Mouse (Mus musculus) hindbrain, embryonic 14.5 days (tissue): Measurements from ENCODE around the gene Ttc29. TPM values are rescaled to one million over a fixed set of nuclear protein-coding genes. Genes with fewer than 3 reads are reported as not detected.

ENCODE experiments used
- ATAC-seq: fragments of 200-750 bp; cut with Nextera tagmentation; 2 replicates; pipeline ENCODE4 v1.8.0; 2017; ENCODE audit warnings: moderate number of reproducible peaks, mild to moderate bottlenecking, moderate TSS enrichment, moderate library complexity; ENCODE audit not compliant: low FRiP score
- DNase-seq: peaks from one replicate; pipeline ENCODE4 v3.0.0-alpha.2; 2015; ENCODE audit warnings: low spot score
- H3K27ac ChIP-seq: fragments of 300-500 bp; sonication (generic); 2 replicates; pipeline ENCODE4 v1.5.1; 2014; ENCODE audit warnings: mild to moderate bottlenecking, moderate library complexity
- H3K27me3 ChIP-seq: fragments of 300-500 bp; sonication (generic); 2 replicates; pipeline ENCODE4 v1.6.1; 2014; ENCODE audit warnings: mild to moderate bottlenecking, low read length, mixed read lengths; ENCODE audit not compliant: control insufficient read depth, insufficient read depth
- H3K36me3 ChIP-seq: fragments of 300-500 bp; sonication (generic); replicated peaks from 2 replicates; pipeline ENCODE4 v1.6.1; 2014; ENCODE audit not compliant: control insufficient read depth, insufficient read depth
- H3K4me1 ChIP-seq: fragments of 300-500 bp; sonication (generic); replicated peaks from 2 replicates; pipeline ENCODE4 v1.6.1; 2014; ENCODE audit warnings: antibody characterized with exemption, low read length, mixed read lengths; ENCODE audit not compliant: control insufficient read depth, insufficient read depth
- H3K4me2 ChIP-seq: fragments of 300-500 bp; sonication (generic); replicated peaks from 2 replicates; pipeline ENCODE4 v1.6.1; 2014; ENCODE audit warnings: mild to moderate bottlenecking, moderate library complexity
- H3K4me3 ChIP-seq: fragments of 300-500 bp; sonication (generic); replicated peaks from 2 replicates; pipeline ENCODE4 v1.5.1; 2014; ENCODE audit warnings: mild to moderate bottlenecking, low read length
- H3K9ac ChIP-seq: fragments of 300-500 bp; sonication (generic); 2 replicates; pipeline ENCODE4 v1.6.1; 2014
- H3K9me3 ChIP-seq: fragments of 300-500 bp; sonication (generic); 2 replicates; pipeline ENCODE4 v1.6.1; 2016; ENCODE audit warnings: low read length; ENCODE audit not compliant: control insufficient read depth
- WGBS: fragments of 180-500 bp; shearing (Covaris S2); extraction: QIAGEN DNeasy Blood & Tissue Kit; methylation state at CpG from one replicate; pipeline ENCODE4 v1.1.7; 2014; 5-methylcytosine and 5-hydroxymethylcytosine counted together
- polyA plus RNA-seq: library from polyadenylated mRNA; unstranded; fragments of >200 nt; fragmentation: Nextera tagmentation; extraction: Ambion mirVana; gene quantifications from 2 replicates; pipeline ENCODE4 v1.2.1, GENCODE M21; 2014

Ttc29 gene
- polyA plus RNA-seq, 1 experiment from 2014 or later: 1.1 TPM

DNA sequence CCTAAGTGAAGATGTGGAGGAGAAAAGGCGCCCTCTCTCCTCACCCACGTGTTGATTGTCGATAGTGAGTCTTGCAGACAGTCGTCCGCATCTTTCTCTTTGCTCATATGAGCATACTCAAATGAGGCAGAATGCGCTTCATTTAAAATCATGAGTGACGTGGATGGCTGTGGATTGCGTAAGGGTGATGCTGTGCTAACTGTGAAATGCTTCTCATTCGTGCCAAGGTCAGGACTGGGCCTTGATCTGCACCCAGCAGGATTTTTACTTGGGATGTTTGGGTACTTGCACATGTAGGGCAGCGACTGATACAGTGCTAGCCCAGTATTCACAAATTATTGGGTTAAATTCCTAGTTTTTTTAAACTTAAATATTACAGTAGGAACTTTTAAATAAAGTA lies 56.2 kb downstream of the Ttc29 start:
- no peak overlapping the region for H3K4me3 ChIP-seq
- no peak for DNase-seq
- no peak for ATAC-seq
- no peaks in the 10 kb centered on the region for H3K9me3 ChIP-seq
- H3K9ac ChIP-seq: no peak overlapping the region
- H3K27me3 ChIP-seq: no peaks in the 10 kb centered on the region
- 77% methylated on average over 10 of the region's 10 CpGs for WGBS
- peaks cover 8% of the 10 kb centered on the region; the same call in 1 of the 2 replicates for H3K4me1 ChIP-seq
- no peak overlapping the region for H3K27ac ChIP-seq
- H3K36me3 ChIP-seq: no peaks in the 10 kb centered on the region
- no peak overlapping the region for H3K4me2 ChIP-seq

DNA sequence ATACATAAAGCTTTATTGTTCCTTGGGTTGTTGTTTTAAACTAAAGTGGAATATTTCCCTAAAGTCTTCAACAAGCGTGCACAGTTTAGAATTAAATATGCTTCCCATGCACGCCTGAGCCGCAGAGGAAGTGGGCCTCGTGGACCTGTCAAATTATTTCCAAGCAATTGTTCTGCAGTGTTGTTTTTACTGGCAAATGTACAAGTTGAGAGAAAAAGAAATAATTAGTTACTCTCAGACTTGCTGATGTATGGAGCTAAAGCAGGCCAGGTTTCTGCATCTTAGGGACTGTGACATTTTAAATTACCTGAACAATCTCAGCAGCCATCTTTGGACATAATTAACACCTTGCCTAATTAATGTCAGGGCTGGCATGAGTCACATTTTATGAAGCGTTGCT lies 58.3 kb downstream of the Ttc29 start:
- no peak overlapping the region for H3K4me3 ChIP-seq
- 41% methylated on average over 5 of the region's 5 CpGs for WGBS
- DNase-seq (peak; percentile 27), ATAC-seq (no peak)
- peaks cover 8% of the 10 kb centered on the region; the same call in 1 of the 2 replicates for H3K4me1 ChIP-seq
- H3K36me3 ChIP-seq: no peaks in the 10 kb centered on the region
- H3K27me3 ChIP-seq: no peaks in the 10 kb centered on the region
- no peak overlapping the region for H3K27ac ChIP-seq
- H3K9ac ChIP-seq: no peak overlapping the region
- H3K9me3 ChIP-seq: no peaks in the 10 kb centered on the region
- no peak overlapping the region for H3K4me2 ChIP-seq

DNA sequence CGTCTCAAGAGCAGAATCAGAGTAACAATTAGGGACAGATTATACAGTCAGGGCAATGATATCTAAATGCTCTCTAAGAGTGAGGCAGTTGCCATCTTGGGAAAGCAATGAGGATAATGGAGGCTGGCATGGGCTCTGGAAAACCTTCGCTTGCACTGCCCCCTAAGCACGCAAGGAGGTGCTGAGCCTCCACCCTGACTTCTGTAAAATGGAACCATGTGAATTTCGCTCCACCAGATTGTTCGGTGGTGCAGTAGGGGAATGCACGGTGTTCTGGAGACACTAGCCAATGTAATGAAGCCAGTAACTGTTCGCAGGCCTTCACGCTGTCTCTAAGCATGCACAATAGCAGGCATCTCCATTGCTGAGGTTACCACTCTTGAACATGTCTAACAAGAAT lies 63.0 kb downstream of the Ttc29 start:
- Histone ChIP-seq H3K27me3 (no peaks in the 10 kb centered on the region), H3K4me1 (peaks cover 8% of the 10 kb centered on the region; the same call in 1 of the 2 replicates), H3K4me3 (no peak overlapping the region), H3K27ac (no peak overlapping the region), H3K9me3 (no peaks in the 10 kb centered on the region), H3K4me2 (no peak overlapping the region), H3K9ac (no peak overlapping the region), H3K36me3 (no peaks in the 10 kb centered on the region)
- DNase-seq: no peak
- WGBS: 92% methylated on average over 8 of the region's 8 CpGs
- ATAC-seq: no peak

DNA sequence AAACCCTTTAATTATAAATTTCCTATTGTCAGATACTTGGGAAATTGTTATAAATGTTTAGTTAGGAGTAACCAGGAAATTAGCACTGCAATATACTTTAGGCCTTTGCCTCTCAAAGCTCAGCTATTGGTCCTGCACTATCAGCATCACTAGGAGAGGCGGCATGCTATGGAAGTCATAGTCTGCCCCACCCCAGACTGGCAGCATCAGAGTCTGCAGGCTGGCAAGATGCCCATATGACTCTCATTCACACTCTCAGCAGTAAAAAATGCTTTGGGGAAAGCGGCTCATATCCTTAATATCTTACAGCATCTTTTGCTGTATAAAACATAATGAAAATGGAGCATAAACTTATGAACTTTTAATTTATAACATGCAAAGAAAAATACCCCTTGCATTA lies 64.3 kb downstream of the Ttc29 start:
- ATAC-seq (no peak), DNase-seq (no peak)
- 68% methylated on average over 2 of the region's 2 CpGs for WGBS

DNA sequence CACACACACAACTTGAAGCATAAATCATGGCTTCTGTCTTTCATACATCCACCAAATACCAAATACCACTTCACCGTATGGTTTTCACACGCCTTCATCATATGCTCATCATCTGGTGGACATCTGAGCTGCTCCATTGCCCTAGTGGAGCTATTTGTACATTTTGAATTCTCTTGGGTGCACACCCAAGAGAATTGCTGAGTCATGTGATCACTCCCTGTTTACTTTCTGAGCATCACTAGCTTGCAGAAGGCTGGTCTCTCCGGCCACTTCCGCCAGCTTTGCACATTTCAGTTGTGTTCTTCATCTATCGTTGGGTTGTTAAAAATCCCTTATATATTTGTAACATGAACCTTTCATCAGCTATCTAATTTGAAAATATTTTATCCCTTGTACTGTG lies 65.5 kb downstream of the Ttc29 start:
- Histone ChIP-seq H3K4me3 (no peak overlapping the region), H3K9me3 (no peaks in the 10 kb centered on the region), H3K9ac (no peak overlapping the region), H3K36me3 (no peaks in the 10 kb centered on the region), H3K4me2 (no peak overlapping the region), H3K27ac (no peak overlapping the region), H3K27me3 (no peaks in the 10 kb centered on the region), H3K4me1 (no peaks in the 10 kb centered on the region)
- no peak for DNase-seq
- ATAC-seq: no peak
- 94% methylated on average over 5 of the region's 5 CpGs for WGBS

More for the DNA sequence above, 64.3 kb downstream of the Ttc29 start:
- no peak overlapping the region for H3K9ac ChIP-seq
- no peak overlapping the region for H3K4me3 ChIP-seq
- H3K4me1 ChIP-seq: no peaks in the 10 kb centered on the region
- no peak overlapping the region for H3K4me2 ChIP-seq
- no peaks in the 10 kb centered on the region for H3K27me3 ChIP-seq
- H3K9me3 ChIP-seq: no peaks in the 10 kb centered on the region
- no peaks in the 10 kb centered on the region for H3K36me3 ChIP-seq
- no peak overlapping the region for H3K27ac ChIP-seq

DNA sequence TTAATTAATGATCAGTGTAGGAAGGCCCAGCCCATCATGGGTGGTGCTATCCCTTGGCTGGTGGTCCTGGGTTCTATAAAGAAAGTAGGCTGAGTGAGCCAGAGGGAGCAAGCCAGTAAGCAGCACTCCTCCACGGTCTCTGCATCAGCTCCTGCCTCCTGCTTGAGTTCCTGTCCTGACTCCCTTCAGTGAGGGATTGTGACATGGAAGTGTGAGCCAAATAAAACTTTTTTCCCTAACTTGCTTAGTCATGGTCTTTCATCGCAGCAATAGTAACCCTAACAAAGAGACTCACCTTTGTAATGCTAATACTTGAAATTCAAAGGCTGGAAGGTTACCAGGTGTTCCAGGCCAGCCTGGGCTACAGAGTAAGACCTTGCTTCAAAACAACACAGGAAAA lies 71.7 kb downstream of the Ttc29 start:
- Histone ChIP-seq H3K4me1 (no peaks in the 10 kb centered on the region), H3K27ac (no peak overlapping the region), H3K4me3 (no peak overlapping the region), H3K9ac (no peak overlapping the region), H3K36me3 (no peaks in the 10 kb centered on the region), H3K9me3 (no peaks in the 10 kb centered on the region), H3K4me2 (no peak overlapping the region), H3K27me3 (no peaks in the 10 kb centered on the region)
- 71% methylated on average over 2 of the region's 2 CpGs for WGBS
- DNase-seq (no peak), ATAC-seq (no peak)

DNA sequence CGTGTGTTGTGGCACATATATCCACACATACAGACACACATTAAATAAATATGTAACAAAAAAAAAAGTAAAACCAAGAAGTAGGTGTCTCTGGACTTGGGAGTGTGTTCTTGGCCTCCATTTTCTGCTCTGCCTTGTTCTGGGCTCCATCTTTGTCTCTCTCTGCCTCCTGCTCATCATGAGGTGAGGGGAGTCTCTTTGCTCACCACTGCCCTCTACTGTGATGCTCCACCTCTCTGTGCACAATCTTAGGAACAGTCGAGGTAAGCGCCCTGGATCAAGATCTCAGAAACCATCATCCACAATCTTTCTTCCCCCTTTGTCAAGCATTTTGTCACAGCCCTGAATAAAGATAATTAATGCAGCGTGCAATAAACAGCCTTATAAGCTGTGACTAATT lies 72.3 kb downstream of the Ttc29 start:
- no peak for ATAC-seq

DNA sequence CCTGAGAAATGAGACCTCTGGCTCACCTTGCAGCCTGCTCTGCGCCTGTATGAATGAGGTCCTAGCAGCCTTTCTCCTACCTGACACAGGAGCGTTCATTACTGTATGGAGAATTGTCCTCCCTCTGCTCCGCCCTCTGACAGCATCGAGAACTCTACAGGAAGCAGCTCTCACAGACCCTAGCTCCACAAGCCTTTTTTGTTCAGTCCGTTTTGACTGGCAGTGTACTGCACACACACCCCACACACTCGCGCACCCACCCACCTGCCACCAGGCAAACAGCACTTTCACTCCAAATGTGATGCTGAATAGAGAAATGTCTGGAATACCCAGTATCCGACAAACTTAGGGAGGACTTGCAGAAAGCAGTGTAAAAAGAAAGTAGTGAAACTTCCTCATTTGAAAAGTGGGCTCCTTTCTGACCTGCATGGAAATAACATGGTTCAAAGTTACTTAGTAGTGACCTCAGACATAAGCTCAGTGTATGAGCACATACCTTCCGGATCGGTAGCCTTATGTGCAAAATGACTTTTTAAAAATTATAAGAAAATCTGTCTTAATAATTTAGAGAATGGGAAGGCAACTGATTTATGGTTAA lies 76.4 kb downstream of the Ttc29 start:
- ATAC-seq (no peak), DNase-seq (no peak)
- H3K4me2 ChIP-seq: no peak overlapping the region
- H3K4me1 ChIP-seq: no peaks in the 10 kb centered on the region
- H3K9me3 ChIP-seq: no peaks in the 10 kb centered on the region
- no peaks in the 10 kb centered on the region for H3K36me3 ChIP-seq
- H3K27me3 ChIP-seq: no peaks in the 10 kb centered on the region
- 81% methylated on average over 10 of the region's 10 CpGs for WGBS
- H3K9ac ChIP-seq: no peak overlapping the region
- H3K4me3 ChIP-seq: no peak overlapping the region
- H3K27ac ChIP-seq: no peak overlapping the region

More for the DNA sequence above, 72.3 kb downstream of the Ttc29 start:
- no peaks in the 10 kb centered on the region for H3K9me3 ChIP-seq
- no peak for DNase-seq
- H3K9ac ChIP-seq: no peak overlapping the region
- no peak overlapping the region for H3K4me3 ChIP-seq
- no peak overlapping the region for H3K4me2 ChIP-seq
- no peak overlapping the region for H3K27ac ChIP-seq
- H3K4me1 ChIP-seq: no peaks in the 10 kb centered on the region
- WGBS: 79% methylated on average over 4 of the region's 4 CpGs
- H3K36me3 ChIP-seq: no peaks in the 10 kb centered on the region
- no peaks in the 10 kb centered on the region for H3K27me3 ChIP-seq

DNA sequence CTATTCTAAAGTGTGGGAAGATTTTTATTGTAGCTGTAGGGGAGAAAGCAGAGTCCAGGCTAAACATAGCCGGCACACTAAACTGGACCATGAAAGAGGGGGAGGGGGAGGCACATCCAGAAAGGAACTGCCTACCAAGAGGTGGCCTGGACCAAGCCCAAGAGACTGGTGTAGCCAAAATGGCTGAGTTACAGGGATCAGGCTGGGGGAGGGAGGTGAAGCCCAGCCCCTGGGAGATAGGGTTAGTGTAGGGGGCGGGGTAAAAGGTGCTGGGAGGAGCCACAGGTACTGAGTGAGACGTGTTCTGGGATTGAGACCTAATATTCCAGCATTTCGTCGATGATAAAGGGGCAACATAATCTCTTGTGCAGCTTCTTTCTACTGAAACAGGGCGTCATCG lies 77.2 kb downstream of the Ttc29 start:
- Histone ChIP-seq H3K4me2 (no peak overlapping the region), H3K4me3 (no peak overlapping the region), H3K27me3 (no peaks in the 10 kb centered on the region), H3K36me3 (no peaks in the 10 kb centered on the region), H3K9me3 (no peaks in the 10 kb centered on the region), H3K27ac (no peak overlapping the region), H3K9ac (no peak overlapping the region), H3K4me1 (no peaks in the 10 kb centered on the region)
- no peak for ATAC-seq
- no peak for DNase-seq
- WGBS: 70% methylated on average over 7 of the region's 7 CpGs

DNA sequence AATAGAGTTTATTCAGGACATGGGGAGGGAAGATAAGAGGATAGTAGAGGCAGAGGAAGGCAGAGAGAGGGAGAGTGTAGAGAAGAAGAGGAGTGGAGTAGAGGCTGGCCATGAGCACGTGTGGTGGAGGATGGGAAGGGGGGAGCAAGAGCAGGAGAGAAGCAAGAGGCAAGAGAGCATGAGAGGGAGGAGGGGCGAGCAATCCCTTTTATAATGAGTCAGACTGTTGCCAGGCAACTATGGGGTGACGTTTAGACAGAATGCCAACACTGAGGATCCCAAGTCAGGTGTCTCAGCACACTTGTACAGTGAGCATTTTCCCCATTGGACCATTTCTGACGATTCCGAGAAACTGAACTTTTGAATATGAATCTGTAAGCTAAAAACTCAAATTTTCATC lies 82.4 kb downstream of the Ttc29 start:
- ATAC-seq: no peak
- WGBS: 52% methylated on average over 5 of the region's 5 CpGs

More for the DNA sequence above, 82.4 kb downstream of the Ttc29 start:
- H3K27me3 ChIP-seq: no peaks in the 10 kb centered on the region
- H3K4me1 ChIP-seq: no peaks in the 10 kb centered on the region
- no peaks in the 10 kb centered on the region for H3K36me3 ChIP-seq
- H3K27ac ChIP-seq: no peak overlapping the region
- no peak overlapping the region for H3K4me3 ChIP-seq
- H3K9ac ChIP-seq: no peak overlapping the region
- no peak overlapping the region for H3K4me2 ChIP-seq
- DNase-seq: no peak
- H3K9me3 ChIP-seq: no peaks in the 10 kb centered on the region
